Mouse (Mus musculus): ENCODE data around the gene Nfia. TPM values are rescaled to one million over a fixed set of nuclear protein-coding genes. Genes with fewer than 3 reads are reported as not detected.

Nfia gene
- polyA plus RNA-seq, 1 experiment from 2014 or later, result 15.9 TPM

DNA sequence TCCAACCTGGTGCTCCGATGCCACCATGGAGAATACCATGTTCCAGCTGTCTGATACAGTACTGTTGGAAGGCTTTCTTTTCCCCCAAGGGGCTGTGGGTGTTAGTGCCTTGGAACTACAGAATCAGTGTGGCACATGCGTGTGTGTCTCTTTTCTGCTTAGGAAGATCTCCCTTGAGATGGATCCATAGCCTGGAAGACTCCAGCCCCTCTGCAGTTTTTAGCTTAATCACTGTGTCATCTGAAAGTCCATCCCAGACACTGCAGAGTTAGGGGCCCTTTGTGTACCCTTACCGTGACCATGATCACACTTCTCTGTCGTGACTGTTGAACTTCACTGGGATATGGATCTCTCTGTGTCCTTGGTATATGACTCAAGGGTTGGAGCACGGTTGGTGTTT, 142.2 kb downstream of the Nfia start:
- ATAC-seq, result no peak
- H3K4me2 ChIP-seq (replicated peaks; ENCODE audit: low read depth), result no peak overlapping the region
- H3K9ac ChIP-seq (ENCODE audit: low read depth, low read length), result no peak overlapping the region
- no peak for TF ChIP-seq CTCF (IDR thresholded peaks at IDR 0.05; ENCODE audit: low read depth)
- WGBS, result 84% methylated on average over 5 of the region's 5 CpGs
- no peaks in the 10 kb centered on the region for H3K9me3 ChIP-seq (ENCODE audit: control insufficient read depth)
- no peaks in the 10 kb centered on the region for H3K36me3 ChIP-seq (ENCODE audit: control insufficient read depth, insufficient read depth)
- no peak overlapping the region for H3K27ac ChIP-seq (ENCODE audit: low read depth, low read length)
- no peaks in the 10 kb centered on the region for H3K4me1 ChIP-seq (replicated peaks; ENCODE audit: control insufficient read depth, insufficient read depth, low read length)
- H3K27me3 ChIP-seq (replicated peaks; ENCODE audit: control insufficient read depth, insufficient read depth, low read length), result no peaks in the 10 kb centered on the region
- H3K4me3 ChIP-seq (ENCODE audit: low read depth, low read length), result no peak overlapping the region

DNA sequence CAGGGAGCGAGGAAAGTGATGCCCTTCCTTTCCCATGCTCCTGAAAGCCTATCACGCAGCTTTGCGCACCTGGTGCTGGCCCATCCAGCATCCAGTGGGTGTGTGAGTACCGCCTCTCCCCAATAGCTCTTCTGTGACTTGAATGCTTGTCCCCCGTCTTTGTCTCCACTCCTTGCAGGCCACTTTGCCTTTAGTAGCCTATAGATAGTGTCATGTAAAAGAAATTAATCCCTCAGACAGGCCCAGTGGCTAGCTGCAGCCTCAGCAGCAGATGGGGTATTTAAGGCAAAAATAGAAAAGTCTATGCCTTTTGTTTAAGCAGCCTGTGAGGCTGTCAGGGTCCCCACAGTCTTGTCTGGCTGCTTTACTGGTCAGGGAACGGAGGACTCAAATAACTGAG, 145.0 kb downstream of the Nfia start:
- Histone ChIP-seq H3K36me3 (ENCODE audit: control insufficient read depth, insufficient read depth) (no peaks in the 10 kb centered on the region), H3K4me3 (ENCODE audit: low read depth, low read length) (no peak overlapping the region), H3K27me3 (replicated peaks; ENCODE audit: control insufficient read depth, insufficient read depth, low read length) (no peaks in the 10 kb centered on the region), H3K27ac (ENCODE audit: low read depth, low read length) (no peak overlapping the region), H3K4me1 (replicated peaks; ENCODE audit: control insufficient read depth, insufficient read depth, low read length) (no peaks in the 10 kb centered on the region), H3K4me2 (replicated peaks; ENCODE audit: low read depth) (no peak overlapping the region), H3K9me3 (ENCODE audit: control insufficient read depth) (no peaks in the 10 kb centered on the region), H3K9ac (ENCODE audit: low read depth, low read length) (no peak overlapping the region)
- no peak for TF ChIP-seq CTCF (IDR thresholded peaks at IDR 0.05; ENCODE audit: low read depth)
- no peak for ATAC-seq
- 91% methylated on average over 6 of the region's 6 CpGs for WGBS

DNA sequence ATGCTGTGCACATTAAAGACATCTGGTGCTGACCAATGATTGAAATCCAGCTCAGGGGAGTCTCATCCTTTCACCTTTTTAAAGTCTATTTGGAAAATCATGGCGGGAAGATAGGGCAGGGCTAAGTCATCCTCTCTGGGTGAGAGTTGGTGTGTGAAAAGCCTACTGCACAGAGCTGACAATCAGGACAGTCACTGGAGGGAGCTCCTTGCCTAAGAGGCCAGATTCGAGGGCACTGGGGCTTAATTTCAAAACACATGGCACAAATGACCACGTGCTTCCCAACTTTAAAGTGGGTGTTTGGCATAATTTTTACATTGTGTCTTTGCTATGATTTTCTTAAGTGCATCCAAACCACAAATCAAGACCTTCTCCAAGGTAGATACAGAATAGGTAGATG, 146.1 kb downstream of the Nfia start:
- ATAC-seq, result no peak
- TF ChIP-seq CTCF (IDR thresholded peaks at IDR 0.05; ENCODE audit: low read depth), result peak; percentile 22; the same call in 1 of the 2 replicates
- Histone ChIP-seq H3K27me3 (replicated peaks; ENCODE audit: control insufficient read depth, insufficient read depth, low read length) (no peaks in the 10 kb centered on the region), H3K4me3 (ENCODE audit: low read depth, low read length) (no peak overlapping the region), H3K36me3 (ENCODE audit: control insufficient read depth, insufficient read depth) (no peaks in the 10 kb centered on the region), H3K4me1 (replicated peaks; ENCODE audit: control insufficient read depth, insufficient read depth, low read length) (no peaks in the 10 kb centered on the region), H3K4me2 (replicated peaks; ENCODE audit: low read depth) (no peak overlapping the region), H3K9ac (ENCODE audit: low read depth, low read length) (no peak overlapping the region), H3K27ac (ENCODE audit: low read depth, low read length) (no peak overlapping the region), H3K9me3 (ENCODE audit: control insufficient read depth) (no peaks in the 10 kb centered on the region)
- WGBS, result 57% methylated on average over 3 of the region's 3 CpGs

DNA sequence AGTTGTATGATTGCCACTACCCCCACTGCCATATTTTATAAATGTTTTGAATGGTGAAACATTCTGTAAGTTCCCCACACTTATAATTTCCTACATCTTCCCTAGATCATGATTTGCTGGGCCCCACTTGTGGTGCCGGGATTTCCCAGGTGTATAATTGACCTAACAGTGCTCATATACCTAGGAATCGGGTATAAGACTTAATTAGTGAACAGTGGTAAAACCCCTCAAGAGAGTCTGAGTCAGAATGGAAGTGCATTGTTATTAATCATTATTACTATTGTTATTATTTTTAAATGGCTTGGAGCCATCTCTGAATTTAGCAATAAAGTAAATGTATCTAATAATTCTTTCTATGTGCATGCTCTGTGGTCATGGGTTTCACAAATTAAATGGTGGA, 147.2 kb downstream of the Nfia start:
- no peak for ATAC-seq
- WGBS, result 76% methylated on average over 2 of the region's 2 CpGs
- Histone ChIP-seq H3K4me2 (replicated peaks; ENCODE audit: low read depth) (peak overlapping the region; percentile 43; the same call in 1 of the 2 replicates), H3K36me3 (ENCODE audit: control insufficient read depth, insufficient read depth) (no peaks in the 10 kb centered on the region), H3K9ac (ENCODE audit: low read depth, low read length) (no peak overlapping the region), H3K4me1 (replicated peaks; ENCODE audit: control insufficient read depth, insufficient read depth, low read length) (no peaks in the 10 kb centered on the region), H3K4me3 (ENCODE audit: low read depth, low read length) (no peak overlapping the region), H3K27me3 (replicated peaks; ENCODE audit: control insufficient read depth, insufficient read depth, low read length) (no peaks in the 10 kb centered on the region), H3K27ac (ENCODE audit: low read depth, low read length) (no peak overlapping the region), H3K9me3 (ENCODE audit: control insufficient read depth) (no peaks in the 10 kb centered on the region)
- TF ChIP-seq CTCF (IDR thresholded peaks at IDR 0.05; ENCODE audit: low read depth), result no peak

DNA sequence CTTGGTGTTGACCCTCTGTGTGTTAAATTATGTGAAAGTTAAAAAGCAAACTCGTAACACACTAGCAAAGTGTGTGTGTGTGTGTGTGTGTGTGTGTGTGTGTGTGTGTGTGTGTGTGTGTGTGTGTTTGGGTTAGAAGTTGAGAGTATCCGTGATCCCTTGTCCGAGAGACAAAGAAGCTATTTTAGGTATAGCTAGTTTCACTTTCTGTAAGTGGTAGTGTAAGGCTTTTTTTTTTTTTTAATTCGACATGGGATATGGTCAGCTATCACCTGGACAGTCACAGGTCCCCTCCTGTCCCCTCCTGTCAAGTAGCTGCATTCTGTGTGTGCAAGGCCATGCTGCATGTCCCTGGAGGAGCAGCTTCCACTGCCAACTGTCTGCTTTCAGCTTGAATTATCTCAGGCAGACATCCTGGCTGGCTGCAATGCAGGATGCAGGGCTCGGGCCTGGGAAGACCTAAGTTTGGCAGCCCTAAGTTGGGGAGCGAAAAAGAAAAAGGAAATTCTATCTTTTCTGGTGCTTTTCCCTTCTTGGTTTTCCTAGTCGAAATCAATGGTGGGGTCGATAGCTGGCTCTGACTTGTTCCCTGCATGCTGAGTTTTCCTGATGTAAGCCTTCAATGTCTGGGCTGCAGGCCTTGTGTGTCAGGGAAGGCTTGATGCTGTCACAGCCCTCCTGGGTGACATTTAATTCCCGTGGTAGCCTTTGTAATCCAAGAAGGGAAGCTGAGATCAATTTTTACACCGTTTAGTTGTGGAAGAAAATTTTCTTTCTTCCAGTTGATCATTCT, 147.9 kb downstream of the Nfia start:
- Histone ChIP-seq H3K4me3 (ENCODE audit: low read depth, low read length) (no peak overlapping the region), H3K4me1 (replicated peaks; ENCODE audit: control insufficient read depth, insufficient read depth, low read length) (no peaks in the 10 kb centered on the region), H3K27me3 (replicated peaks; ENCODE audit: control insufficient read depth, insufficient read depth, low read length) (no peaks in the 10 kb centered on the region), H3K27ac (ENCODE audit: low read depth, low read length) (no peak overlapping the region), H3K36me3 (ENCODE audit: control insufficient read depth, insufficient read depth) (no peaks in the 10 kb centered on the region), H3K4me2 (replicated peaks; ENCODE audit: low read depth) (peak overlapping the region; percentile 43), H3K9me3 (ENCODE audit: control insufficient read depth) (no peaks in the 10 kb centered on the region), H3K9ac (ENCODE audit: low read depth, low read length) (no peak overlapping the region)
- ATAC-seq, result no peak
- no peak for TF ChIP-seq CTCF (IDR thresholded peaks at IDR 0.05; ENCODE audit: low read depth)
- 50% methylated on average over 10 of the region's 10 CpGs for WGBS

DNA sequence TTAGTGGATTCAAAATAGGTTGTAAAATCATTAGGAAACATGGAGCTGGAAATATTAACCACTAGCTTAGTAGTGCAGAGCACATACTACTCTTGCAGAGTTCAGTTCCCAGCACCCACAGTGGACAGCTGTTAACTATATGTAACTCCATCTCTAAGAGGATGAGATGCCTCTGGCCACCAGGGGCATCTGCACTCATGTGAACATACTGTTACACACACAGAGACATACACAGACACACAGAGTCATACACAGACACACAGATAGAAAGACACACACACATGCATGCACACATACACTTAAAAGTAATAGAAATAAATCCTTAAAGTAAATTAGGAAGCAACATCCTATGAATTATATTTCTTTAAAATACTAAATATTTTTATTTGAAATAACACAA, 149.1 kb downstream of the Nfia start:
- TF ChIP-seq CTCF (IDR thresholded peaks at IDR 0.05; ENCODE audit: low read depth), result peak; percentile 27; the same call in 1 of the 2 replicates
- ATAC-seq, result no peak

More for the DNA sequence above, 149.1 kb downstream of the Nfia start:
- Histone ChIP-seq H3K36me3 (ENCODE audit: control insufficient read depth, insufficient read depth) (no peaks in the 10 kb centered on the region), H3K9me3 (ENCODE audit: control insufficient read depth) (no peaks in the 10 kb centered on the region), H3K4me3 (ENCODE audit: low read depth, low read length) (no peak overlapping the region), H3K27ac (ENCODE audit: low read depth, low read length) (no peak overlapping the region), H3K4me1 (replicated peaks; ENCODE audit: control insufficient read depth, insufficient read depth, low read length) (no peaks in the 10 kb centered on the region), H3K4me2 (replicated peaks; ENCODE audit: low read depth) (no peak overlapping the region), H3K9ac (ENCODE audit: low read depth, low read length) (no peak overlapping the region), H3K27me3 (replicated peaks; ENCODE audit: control insufficient read depth, insufficient read depth, low read length) (no peaks in the 10 kb centered on the region)

All from intestine, postnatal 0 days (tissue).